Mouse (Mus musculus): ENCODE data around the gene Fbxo36. TPM values are rescaled to one million over a fixed set of nuclear protein-coding genes. Genes with fewer than 3 reads are reported as not detected.

Fbxo36 gene
- polyA plus RNA-seq, 1 experiment from 2014 or later, result 6.1 TPM

DNA sequence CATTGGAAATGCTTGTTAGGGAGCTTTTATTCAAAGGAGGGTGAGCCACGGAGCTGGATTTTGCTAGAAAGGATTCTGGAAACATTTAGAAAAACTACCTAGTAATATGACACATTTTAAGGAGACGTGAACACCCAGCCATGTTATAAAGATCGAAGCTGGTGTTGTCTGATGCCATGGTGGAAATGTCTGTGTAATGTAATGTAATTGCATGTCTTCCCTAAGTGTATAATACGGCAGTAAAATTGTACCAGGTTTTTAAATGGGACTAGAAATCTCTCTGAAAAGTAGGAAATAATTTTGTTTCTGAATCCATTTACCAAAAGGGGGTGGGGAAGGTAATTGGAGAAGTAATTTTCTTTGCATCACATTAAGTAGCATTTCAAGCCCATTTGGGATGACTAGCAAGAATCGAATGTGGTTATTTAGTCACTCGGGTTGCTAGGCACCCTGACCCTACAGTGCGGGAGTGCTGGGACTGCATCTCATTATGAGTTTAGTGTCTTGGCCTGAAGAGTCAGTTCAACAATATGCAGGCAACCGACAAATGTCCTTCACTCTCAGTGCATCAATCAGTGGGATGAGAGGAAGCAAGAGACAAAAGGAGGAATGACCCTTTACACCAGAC, 70.7 kb downstream of the Fbxo36 start:
- peaks cover 22% of the 10 kb centered on the region for H3K36me3 ChIP-seq
- WGBS, result 45% methylated on average over 8 of the region's 8 CpGs
- no peaks in the 10 kb centered on the region for H3K9me3 ChIP-seq
- no peak; the same call in 1 of the 2 replicates for ATAC-seq (ENCODE audit: low read depth)
- H3K4me1 ChIP-seq (replicated peaks), result peaks cover 13% of the 10 kb centered on the region
- H3K4me2 ChIP-seq, result no peak overlapping the region
- H3K27ac ChIP-seq (replicated peaks), result no peak overlapping the region
- no peaks in the 10 kb centered on the region for H3K27me3 ChIP-seq
- H3K9ac ChIP-seq, result 0 out of 2 replicates have a peak overlapping the region, but pooled peaks have one; percentile 31
- no peak overlapping the region for H3K4me3 ChIP-seq

DNA sequence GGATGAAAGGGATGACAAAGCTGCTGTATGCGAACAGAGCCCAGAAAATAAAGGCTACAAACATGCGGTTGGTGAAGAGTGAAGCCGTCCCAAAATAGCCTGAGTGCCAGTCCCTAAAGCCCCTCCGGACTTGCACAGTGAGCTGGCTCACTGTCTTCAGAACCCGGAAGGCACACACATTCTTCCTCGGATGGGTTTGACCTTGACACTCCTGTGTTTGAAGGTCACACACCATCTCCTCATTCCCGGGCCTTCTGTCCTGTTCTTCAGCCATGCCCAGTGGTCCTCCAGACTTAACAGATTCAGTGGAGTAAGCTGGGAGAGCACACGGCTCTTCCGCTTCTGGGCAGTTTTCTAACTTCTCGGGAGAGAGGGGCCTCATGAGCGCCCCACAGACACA, 72.9 kb downstream of the Fbxo36 start:
- WGBS, result 96% methylated on average over 11 of the region's 11 CpGs
- Histone ChIP-seq H3K4me1 (replicated peaks) (peaks cover 13% of the 10 kb centered on the region), H3K36me3 (peaks cover 22% of the 10 kb centered on the region), H3K27me3 (no peaks in the 10 kb centered on the region), H3K4me3 (no peak overlapping the region), H3K27ac (replicated peaks) (no peak overlapping the region), H3K4me2 (no peak overlapping the region), H3K9ac (no peak overlapping the region), H3K9me3 (no peaks in the 10 kb centered on the region)
- no peak for ATAC-seq (ENCODE audit: low read depth)

DNA sequence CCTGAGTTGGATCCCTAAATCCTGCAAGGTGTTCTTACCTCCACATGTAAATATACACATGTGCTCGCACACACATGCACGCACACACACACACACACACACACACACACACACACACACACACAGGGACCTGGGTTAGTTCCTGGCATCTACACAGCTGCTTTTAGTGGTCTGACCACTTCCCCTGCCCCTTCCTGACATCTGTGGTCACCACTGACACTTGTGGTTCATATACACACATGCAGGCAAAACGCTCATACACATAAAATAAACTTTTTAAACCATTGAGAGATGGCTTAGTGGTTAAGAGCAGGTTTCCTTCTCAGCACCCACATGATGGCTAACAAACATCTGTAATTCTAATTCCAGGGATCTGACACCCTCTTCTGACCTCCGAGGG, 75.4 kb downstream of the Fbxo36 start:
- no peaks in the 10 kb centered on the region for H3K9me3 ChIP-seq
- no peaks in the 10 kb centered on the region for H3K27me3 ChIP-seq
- H3K4me1 ChIP-seq (replicated peaks), result peaks cover 10% of the 10 kb centered on the region
- no peak overlapping the region for H3K9ac ChIP-seq
- H3K4me3 ChIP-seq, result no peak overlapping the region
- peaks cover 28% of the 10 kb centered on the region for H3K36me3 ChIP-seq
- no peak for ATAC-seq (ENCODE audit: low read depth)
- 82% methylated on average over 4 of the region's 4 CpGs for WGBS
- H3K27ac ChIP-seq (replicated peaks), result no peak overlapping the region
- no peak overlapping the region for H3K4me2 ChIP-seq

DNA sequence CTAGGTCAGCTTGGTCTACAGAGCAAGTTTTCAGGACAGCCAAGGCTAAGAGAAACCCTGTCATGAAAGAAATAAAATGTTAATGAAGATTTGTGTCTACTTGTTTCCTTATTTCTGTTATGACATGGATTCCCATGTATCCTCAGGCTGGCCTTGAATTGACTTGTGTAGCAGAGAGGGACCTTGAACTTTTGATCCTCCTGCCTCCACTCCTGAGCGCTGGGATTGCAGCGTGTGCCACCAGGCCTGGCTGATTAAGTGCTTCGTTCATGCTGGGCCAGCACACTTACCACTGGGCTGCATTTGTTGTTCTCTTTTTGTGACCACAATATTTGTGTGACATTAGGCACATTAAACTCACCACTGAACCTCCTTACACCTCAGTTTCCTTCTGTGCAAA, 79.2 kb downstream of the Fbxo36 start:
- no peaks in the 10 kb centered on the region for H3K9me3 ChIP-seq
- H3K4me1 ChIP-seq (replicated peaks), result no peaks in the 10 kb centered on the region
- 92% methylated on average over 3 of the region's 3 CpGs for WGBS
- H3K9ac ChIP-seq, result no peak overlapping the region
- H3K27me3 ChIP-seq, result no peaks in the 10 kb centered on the region
- no peak for ATAC-seq (ENCODE audit: low read depth)
- peaks cover 7% of the 10 kb centered on the region; the same call in 1 of the 2 replicates for H3K36me3 ChIP-seq
- H3K4me3 ChIP-seq, result no peak overlapping the region
- no peak overlapping the region for H3K27ac ChIP-seq (replicated peaks)
- no peak overlapping the region for H3K4me2 ChIP-seq

DNA sequence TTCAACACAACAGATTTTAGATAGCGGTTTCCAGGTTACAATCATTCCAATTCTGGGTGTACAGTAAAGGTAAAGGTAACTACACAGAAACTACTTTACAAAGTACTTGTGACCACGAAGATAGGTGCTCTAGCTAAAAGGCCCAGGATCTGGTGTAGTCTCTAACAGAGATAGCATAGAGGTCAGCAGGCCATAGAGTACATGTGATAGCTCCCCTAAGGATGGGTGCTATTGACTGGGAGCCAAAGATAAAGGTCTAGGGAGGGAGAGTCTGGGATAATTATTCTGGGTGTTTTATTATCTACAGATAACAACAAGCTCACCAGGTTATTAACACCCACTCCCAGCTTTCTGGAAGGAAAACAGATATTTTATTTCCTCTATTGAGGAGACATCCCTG, 83.8 kb downstream of the Fbxo36 start:
- Histone ChIP-seq H3K4me3 (no peak overlapping the region), H3K27me3 (no peaks in the 10 kb centered on the region), H3K9ac (no peak overlapping the region), H3K27ac (replicated peaks) (no peak overlapping the region), H3K9me3 (no peaks in the 10 kb centered on the region), H3K36me3 (peaks cover 22% of the 10 kb centered on the region), H3K4me1 (replicated peaks) (no peaks in the 10 kb centered on the region), H3K4me2 (no peak overlapping the region)
- no peak for ATAC-seq (ENCODE audit: low read depth)
- WGBS, result 91% methylated on average over 2 of the region's 2 CpGs

DNA sequence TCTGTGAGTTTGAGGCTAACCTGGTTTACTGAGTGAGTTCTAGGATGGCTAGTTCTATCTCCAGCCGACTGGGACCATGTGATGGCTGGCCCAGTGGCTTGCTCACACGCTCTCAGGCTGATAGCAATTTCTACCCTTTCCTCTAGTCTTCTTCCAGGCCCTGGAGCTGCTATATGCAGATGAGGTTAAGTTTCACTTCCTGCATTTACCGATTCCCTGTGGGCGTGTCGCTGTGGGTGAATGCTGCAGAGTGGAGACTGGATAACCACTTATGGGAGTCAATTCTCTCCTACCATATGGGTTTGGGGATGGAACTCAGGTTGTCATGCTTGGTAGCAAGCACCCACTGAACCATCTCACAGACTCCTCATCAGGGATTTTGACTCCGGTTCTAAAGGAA, 84.5 kb downstream of the Fbxo36 start:
- H3K9ac ChIP-seq, result no peak overlapping the region
- no peak overlapping the region for H3K4me2 ChIP-seq
- no peak for ATAC-seq (ENCODE audit: low read depth)
- WGBS, result 90% methylated on average over 6 of the region's 6 CpGs
- H3K4me1 ChIP-seq (replicated peaks), result no peaks in the 10 kb centered on the region
- H3K4me3 ChIP-seq, result no peak overlapping the region
- H3K9me3 ChIP-seq, result no peaks in the 10 kb centered on the region
- no peak overlapping the region for H3K27ac ChIP-seq (replicated peaks)
- no peaks in the 10 kb centered on the region for H3K27me3 ChIP-seq
- peaks cover 25% of the 10 kb centered on the region for H3K36me3 ChIP-seq

DNA sequence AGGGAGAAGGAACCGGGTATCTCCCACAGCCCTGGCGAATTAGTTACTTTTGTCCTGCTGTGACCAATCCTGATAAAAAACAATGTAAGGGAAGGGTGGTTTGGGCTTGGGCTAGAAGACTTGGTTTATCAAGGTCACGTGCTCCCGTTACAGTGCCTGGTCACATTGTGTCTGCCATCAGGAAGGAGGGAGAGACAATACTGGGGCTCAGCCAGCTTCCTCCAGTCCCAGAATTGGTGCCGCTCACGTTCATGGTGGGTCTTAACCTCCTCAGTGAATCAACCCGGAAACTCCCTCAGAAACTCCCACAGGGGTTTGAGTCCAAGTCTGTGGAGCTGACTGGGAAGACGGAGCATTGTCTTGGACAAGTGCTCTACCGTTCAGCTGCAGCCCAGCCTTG, 86.0 kb downstream of the Fbxo36 start:
- H3K4me3 ChIP-seq, result no peak overlapping the region
- H3K27ac ChIP-seq (replicated peaks), result no peak overlapping the region
- H3K4me2 ChIP-seq, result no peak overlapping the region
- no peaks in the 10 kb centered on the region for H3K9me3 ChIP-seq
- H3K36me3 ChIP-seq, result peaks cover 24% of the 10 kb centered on the region
- no peak overlapping the region for H3K9ac ChIP-seq
- H3K4me1 ChIP-seq (replicated peaks), result no peaks in the 10 kb centered on the region
- ATAC-seq (ENCODE audit: low read depth), result no peak
- WGBS, result 87% methylated on average over 9 of the region's 9 CpGs
- H3K27me3 ChIP-seq, result no peaks in the 10 kb centered on the region

DNA sequence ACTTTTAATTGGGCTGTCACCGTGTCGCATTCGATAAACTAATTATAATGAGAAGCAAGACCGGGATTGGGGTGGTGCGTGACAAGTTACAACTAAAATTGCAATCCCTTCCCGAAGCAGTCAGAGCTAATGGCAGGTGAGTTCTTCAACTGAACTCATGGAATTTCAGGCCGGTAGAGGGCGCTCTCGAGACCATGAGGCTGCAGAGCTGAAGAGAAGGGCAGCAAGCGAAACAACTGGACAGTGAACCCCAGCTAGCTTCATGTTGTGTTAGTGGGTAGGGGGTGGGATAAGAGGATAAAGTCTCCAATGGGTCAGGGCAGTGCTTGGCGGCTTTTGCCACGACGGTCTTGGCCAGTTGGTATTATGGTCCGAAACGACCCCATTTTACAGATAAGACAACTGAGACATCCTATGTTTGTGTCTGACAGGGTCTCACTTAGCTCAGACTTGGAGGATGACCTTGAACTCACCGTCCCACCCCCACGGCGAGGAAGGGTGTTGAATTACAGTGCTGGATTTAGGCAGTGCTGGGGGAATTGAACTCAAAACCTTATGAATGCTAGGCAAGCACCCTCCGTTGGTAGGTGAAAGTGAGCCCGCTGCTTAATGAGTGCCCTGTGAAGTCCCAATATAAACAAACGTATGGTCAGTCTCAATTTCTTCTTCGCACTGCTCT, 94.0 kb downstream of the Fbxo36 start:
- peak; percentile 1; the same call in 1 of the 2 replicates for ATAC-seq (ENCODE audit: low read depth)
- H3K4me3 ChIP-seq, result peak overlapping the region; percentile 63
- H3K27ac ChIP-seq (replicated peaks), result peak overlapping the region; percentile 93
- peaks cover 11% of the 10 kb centered on the region; the same call in 1 of the 2 replicates for H3K4me1 ChIP-seq (replicated peaks)
- H3K36me3 ChIP-seq, result peaks cover 7% of the 10 kb centered on the region
- peak overlapping the region; percentile 89 for H3K9ac ChIP-seq
- H3K4me2 ChIP-seq, result peak overlapping the region; percentile 76
- 13% methylated on average over 22 of the region's 22 CpGs for WGBS
- no peaks in the 10 kb centered on the region for H3K9me3 ChIP-seq
- peaks cover 14% of the 10 kb centered on the region for H3K27me3 ChIP-seq

DNA sequence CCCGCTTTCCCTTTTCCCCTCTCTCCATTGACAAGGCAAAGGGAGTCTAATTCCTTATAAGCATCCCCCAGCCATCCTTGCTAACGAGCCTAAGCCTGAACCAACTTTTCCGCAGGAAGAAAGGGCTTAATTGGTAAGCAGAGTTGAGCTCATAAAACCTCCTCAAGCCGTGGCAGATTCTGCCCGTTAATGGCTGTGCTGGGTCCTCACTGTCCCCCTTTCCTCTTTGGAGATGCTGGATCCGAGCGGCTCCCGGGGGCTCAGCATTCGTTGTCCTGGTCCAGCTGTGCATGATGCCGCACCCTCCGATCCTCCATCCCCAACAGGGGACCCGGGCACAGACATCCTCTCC, 94.5 kb downstream of the Fbxo36 start:
- Histone ChIP-seq H3K36me3 (peaks cover 2% of the 10 kb centered on the region), H3K9ac (peak overlapping the region; percentile 89), H3K4me3 (peak overlapping the region; percentile 63), H3K27me3 (peaks cover 14% of the 10 kb centered on the region), H3K9me3 (no peaks in the 10 kb centered on the region), H3K4me1 (replicated peaks) (peaks cover 11% of the 10 kb centered on the region; the same call in 1 of the 2 replicates), H3K27ac (replicated peaks) (peak overlapping the region; percentile 93), H3K4me2 (peak overlapping the region; percentile 76)
- ATAC-seq (ENCODE audit: low read depth), result peak; percentile 28
- WGBS, result under 1% methylated on average over 12 of the region's 12 CpGs

DNA sequence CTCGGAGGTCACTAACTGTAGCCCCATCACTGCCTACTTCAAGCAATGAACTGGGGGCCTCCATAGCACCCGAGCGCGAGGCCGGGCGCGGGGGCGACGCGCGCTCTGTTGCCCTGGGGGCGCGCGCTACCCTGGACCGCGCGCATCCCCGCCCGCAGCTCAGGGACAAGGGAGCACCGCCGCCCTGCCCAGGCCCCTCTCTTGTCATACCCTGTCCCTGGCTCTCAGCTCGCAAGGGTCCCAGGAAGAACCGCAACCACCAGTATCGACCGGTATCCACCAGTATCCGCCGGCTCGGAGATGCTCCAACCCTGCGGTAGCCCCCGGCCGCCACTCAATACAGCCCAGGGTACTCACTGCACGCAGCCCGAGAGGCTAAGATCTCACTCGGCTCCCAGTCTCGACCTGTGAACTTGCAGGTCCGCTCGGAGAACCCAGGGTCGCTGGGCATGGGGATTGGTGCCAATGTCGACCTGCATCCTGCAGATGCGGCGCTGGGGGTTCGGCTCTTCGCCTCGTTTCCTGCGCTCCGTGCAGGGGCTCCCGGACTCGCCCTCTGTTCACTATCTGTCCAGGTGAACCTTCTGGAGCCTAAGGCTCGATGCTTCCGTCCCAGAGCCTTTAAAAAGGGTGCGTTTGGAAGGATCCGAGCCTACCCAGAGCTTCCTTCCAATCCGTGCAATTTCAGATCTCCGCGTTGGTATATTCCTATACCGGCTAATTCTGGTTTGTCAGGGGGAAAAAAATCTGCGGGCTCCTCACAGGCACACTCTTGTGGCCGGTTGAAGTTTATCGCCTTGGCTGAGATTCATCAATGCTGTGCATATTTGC, 95.1 kb downstream of the Fbxo36 start, which contains the start of gene Slc16a14:
TSS of gene Slc16a14 (minus strand) at position 632 of the 831 bp plus-strand sequence.
- peak; percentile 91 for ATAC-seq (ENCODE audit: low read depth)
- H3K9ac ChIP-seq, result peak within 1 kb of the TSS; percentile 89
- H3K36me3 ChIP-seq, result no peaks in the 10 kb centered on the region
- peaks cover 11% of the 10 kb centered on the region; the same call in 1 of the 2 replicates for H3K4me1 ChIP-seq (replicated peaks)
- peak within 1 kb of the TSS; percentile 63 for H3K4me3 ChIP-seq
- H3K27me3 ChIP-seq, result peaks cover 14% of the 10 kb centered on the region
- under 1% methylated on average over 59 of the region's 59 CpGs for WGBS
- peak within 1 kb of the TSS; percentile 76 for H3K4me2 ChIP-seq
- no peaks in the 10 kb centered on the region for H3K9me3 ChIP-seq
- H3K27ac ChIP-seq (replicated peaks), result peak within 1 kb of the TSS; percentile 93

DNA sequence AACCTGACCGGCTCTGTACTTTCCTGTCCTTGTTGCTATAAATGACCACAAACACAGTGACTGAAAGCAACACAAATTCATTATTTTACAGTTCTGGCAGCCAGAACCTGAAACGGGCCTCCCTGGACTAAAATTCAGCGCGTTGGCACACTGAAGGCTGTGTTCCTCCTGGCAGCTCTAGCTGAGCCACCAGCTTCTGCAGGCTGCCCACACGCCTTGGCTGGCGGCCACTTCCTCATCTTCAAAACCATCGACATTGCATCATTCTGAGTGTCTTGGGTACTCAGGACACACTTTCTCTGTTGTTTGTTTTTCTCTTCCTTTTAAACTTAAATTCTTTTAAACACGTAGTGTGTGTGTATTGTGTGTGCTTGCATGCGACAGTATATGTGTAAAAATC, 96.0 kb downstream of the Fbxo36 start:
- Histone ChIP-seq H3K9ac (peak overlapping the region; percentile 89; the same call in 1 of the 2 replicates), H3K27me3 (peaks cover 14% of the 10 kb centered on the region), H3K4me2 (peak overlapping the region; percentile 76), H3K9me3 (no peaks in the 10 kb centered on the region), H3K4me1 (replicated peaks) (peaks cover 11% of the 10 kb centered on the region; the same call in 1 of the 2 replicates), H3K36me3 (no peaks in the 10 kb centered on the region), H3K4me3 (no peak overlapping the region), H3K27ac (replicated peaks) (no peak overlapping the region)
- ATAC-seq (ENCODE audit: low read depth), result no peak
- 72% methylated on average over 9 of the region's 9 CpGs for WGBS

Data from neural tube, embryonic 13.5 days (tissue).